Mouse (Mus musculus): Measurements from ENCODE around the gene H2afy2.

The H2afy2 gene

DNA sequence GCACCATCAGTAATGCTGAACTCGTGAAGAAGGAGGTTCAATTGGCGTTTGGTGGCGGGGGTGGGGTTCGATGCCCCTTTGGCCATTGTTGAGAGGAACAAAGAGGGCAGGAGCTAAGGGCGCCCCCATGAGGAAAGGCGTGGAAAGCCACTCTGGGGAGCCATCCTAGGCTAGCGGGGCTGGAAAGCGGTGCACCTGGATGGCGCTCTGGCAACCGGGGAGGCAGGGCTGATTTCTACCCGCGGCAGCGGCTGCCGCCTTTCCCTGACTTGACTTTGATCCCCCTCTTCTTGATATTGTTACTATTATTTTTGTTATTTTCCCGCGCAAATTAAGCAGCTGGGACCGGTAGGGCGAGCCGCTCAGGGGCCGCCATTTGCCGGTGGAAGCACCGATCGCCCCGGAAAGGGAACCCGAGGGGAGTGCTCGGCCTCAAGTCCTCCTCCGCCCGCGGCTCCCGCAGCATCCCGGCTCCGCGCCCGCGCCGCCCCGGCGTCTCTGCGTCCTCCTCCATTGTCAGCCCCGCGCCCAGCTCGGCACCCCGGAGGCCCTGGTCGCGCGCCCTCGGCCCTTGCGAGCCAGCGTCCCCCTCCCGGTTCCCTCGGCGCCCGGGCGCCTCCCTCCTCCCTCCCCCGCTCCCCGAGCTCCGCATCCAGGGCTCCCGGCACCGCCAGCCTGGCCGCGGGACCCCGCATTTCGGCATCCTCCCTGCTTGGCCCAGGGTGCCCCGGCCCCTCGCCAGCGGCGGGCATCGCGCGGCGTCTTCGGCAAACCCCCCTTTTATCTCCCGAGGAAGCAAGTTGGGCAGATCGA lies 942 bp downstream of the H2afy2 start:
- no peak for DNase-seq (ENCODE audit: low spot score)

GRCm38 (mm10) chr10:61781461-61782128 lies 2.4 kb downstream of the H2afy2 start:
- DNase-seq (ENCODE audit: low spot score): no peak

DNA sequence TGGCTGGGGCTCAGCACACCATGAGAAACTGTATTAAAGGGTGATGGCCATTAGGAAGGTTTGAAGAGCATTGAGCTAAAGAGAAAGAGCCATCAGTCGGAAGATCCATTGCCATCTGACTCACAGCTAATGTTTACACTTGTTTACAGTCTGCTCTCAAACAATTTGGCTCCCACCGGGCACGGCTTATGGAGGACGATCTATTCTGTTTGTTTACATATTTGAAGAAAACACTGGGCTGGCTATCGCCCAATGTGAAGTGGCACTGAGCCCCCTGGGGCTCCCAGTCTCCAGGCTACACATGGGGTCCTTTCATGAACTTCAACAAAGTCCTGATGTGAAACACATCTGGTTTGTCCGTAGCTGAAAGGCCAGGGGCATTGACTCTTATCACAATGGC lies 17.1 kb downstream of the H2afy2 start:
- no peak for DNase-seq (ENCODE audit: low spot score)

- no peak for DNase-seq (ENCODE audit: low spot score)
These were observed 18.4 kb downstream of the H2afy2 start for GRCm38 (mm10) chr10:61765558-61765957.

GRCm38 (mm10) chr10:61764689-61765088 lies 19.3 kb downstream of the H2afy2 start:
- no peak for DNase-seq (ENCODE audit: low spot score)

- no peak for DNase-seq (ENCODE audit: low spot score)
These were observed 24.1 kb downstream of the H2afy2 start for GRCm38 (mm10) chr10:61759869-61760268.

- no peak for DNase-seq (ENCODE audit: low spot score)
These were observed 25.0 kb downstream of the H2afy2 start for GRCm38 (mm10) chr10:61758904-61759303.

DNA sequence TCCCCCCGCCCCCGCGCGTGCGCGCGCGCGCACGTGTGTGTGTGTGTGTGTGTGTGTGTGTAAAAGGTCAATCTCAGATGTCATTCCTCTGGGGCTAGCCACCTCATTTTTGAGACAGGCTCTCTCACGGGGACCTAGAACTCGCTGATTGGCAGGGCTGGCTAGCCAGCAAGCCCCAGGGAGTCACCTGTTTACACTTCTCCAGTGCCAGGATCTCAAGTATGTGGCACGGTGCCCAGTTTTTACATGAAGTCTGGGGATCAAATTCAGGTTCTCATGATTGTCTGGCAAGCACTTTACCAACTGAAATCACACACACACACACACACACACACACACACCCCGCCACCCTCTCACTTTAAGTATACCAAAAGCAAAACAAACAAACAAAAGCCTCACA lies 26.9 kb downstream of the H2afy2 start:
- no peak for DNase-seq (ENCODE audit: low spot score)

DNA sequence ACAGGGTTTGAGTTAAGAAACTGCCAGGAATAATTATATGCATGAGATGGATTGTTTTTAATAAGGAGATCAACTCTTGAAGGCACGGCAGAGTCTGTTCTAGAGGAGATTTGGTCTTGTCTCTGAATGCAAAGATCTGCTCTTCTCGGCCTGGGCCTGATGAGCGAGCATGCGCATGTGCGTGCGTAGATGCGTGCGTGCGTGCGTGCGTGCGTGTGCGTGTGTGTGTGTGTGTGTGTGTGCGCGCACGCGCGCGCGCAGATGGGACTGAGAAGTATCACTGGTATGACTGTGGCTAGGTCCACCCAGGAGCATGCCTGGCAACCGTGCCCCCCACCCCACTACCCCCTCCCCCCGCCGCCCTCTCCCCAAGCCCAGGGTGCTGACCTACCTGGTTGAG lies 30.9 kb downstream of the H2afy2 start:
- DNase-seq (ENCODE audit: low spot score): no peak

GRCm38 (mm10) chr10:61751534-61752219 lies 32.3 kb downstream of the H2afy2 start:
- DNase-seq (ENCODE audit: low spot score): no peak

- no peak for DNase-seq (ENCODE audit: low spot score)
These were observed 33.9 kb downstream of the H2afy2 start for GRCm38 (mm10) chr10:61750014-61750413.

DNA sequence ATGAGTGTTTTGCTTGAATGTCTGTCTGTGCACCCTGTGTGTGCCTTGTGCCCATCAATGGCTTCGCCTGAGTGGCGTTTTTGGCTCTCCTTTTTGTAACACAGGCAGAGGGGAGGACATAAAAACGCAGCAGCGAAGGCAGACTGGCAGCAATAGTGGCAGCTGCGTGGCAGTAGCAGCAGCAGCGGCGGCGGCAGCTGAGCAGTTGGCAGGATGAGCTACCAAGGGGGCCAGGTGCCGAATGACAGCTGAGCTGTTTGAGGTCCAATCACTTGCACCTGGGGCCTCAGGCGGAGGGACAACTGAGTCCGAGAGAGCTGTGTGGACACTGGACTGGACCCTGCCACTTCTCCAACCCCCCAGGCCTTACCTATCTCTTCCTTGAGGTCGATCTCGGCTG lies 36.6 kb downstream of the H2afy2 start:
- no peak for DNase-seq (ENCODE audit: low spot score)

DNA sequence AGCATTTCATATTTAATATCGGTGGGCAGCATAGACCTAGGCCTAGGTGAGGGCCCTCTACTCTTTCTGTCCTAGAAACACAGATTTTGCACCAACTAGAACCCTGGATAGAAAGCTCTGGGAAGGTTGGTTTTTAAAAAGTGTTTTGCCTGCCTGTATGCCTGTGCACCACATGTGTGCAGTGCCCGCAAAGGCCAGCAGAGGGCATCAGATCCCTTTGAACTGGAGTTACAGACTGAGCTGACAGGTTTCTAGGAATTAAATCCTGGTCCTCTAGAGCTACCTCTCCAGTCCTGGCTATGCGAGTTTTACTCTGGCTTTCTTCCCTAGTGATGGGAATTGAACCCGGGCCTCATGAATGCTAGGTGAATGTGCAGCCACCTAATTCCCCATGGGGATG lies 38.8 kb downstream of the H2afy2 start:
- DNase-seq (ENCODE audit: low spot score): no peak

- no peak for DNase-seq (ENCODE audit: low spot score)
These were observed 41.6 kb downstream of the H2afy2 start for GRCm38 (mm10) chr10:61742336-61742735.

GRCm38 (mm10) chr10:61741873-61742272 lies 42.1 kb downstream of the H2afy2 start:
- DNase-seq (ENCODE audit: low spot score): no peak

DNA sequence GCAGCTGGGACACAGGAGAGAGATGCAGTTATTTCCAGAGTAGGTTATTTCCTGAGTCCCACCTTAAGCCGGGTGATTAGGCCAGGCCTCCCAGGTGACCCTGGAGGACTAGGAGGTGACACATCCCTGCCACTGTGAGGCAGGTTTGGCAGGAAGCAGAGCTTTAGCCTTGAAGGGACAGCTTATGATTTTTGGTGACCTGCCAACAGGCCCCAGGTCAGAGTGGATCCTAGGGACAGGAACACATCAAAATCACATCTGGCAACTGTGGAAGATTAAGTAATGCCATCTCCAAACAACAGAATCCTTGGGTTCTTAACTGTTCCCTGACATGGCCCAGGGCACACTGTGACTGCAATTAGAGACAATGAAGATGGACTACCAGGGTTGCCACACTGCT lies 42.6 kb downstream of the H2afy2 start:
- no peak for DNase-seq (ENCODE audit: low spot score)

DNA sequence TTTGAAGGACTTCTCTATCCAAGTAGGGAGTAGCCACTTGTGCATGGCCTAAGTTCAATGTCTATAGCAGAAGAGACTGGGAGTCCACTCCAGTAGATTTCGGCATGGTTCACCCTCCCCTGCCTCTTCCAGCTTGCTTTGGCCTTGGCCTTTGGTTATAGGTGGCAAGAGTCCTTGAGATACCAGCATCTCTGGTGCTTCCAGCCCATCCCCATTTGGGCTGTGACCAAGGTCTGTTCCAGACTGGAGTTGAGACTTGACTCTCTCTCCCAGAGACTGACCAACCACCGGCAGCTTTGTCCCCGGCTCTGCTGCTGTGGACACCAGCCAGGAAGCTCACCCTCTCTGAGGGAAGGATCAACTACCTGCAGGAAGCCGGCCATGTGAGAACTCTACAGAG lies 45.8 kb downstream of the H2afy2 start:
- DNase-seq (ENCODE audit: low spot score): no peak

GRCm38 (mm10) chr10:61737537-61737936 lies 46.4 kb downstream of the H2afy2 start:
- DNase-seq (ENCODE audit: low spot score): no peak

GRCm38 (mm10) chr10:61736671-61737078 lies 47.3 kb downstream of the H2afy2 start:
- no peak for DNase-seq (ENCODE audit: low spot score)

GRCm38 (mm10) chr10:61734377-61734776 lies 49.6 kb downstream of the H2afy2 start:
- no peak for DNase-seq (ENCODE audit: low spot score)

- no peak for DNase-seq (ENCODE audit: low spot score)
These were observed 53.8 kb downstream of the H2afy2 start for GRCm38 (mm10) chr10:61730171-61730570.

- no peak for DNase-seq (ENCODE audit: low spot score)
These were observed 54.8 kb downstream of the H2afy2 start for GRCm38 (mm10) chr10:61729181-61729580.

- no peak for DNase-seq (ENCODE audit: low spot score)
These were observed 60.7 kb downstream of the H2afy2 start for GRCm38 (mm10) chr10:61723271-61723670.

Measured in urinary bladder, postnatal 10 days (tissue).